Mouse (Mus musculus): Measurements from ENCODE around the gene Gsta2.
"Not testable (repeated sequence)": the region's sequence is repeated elsewhere in the genome, so short reads cannot be mapped to it uniquely, and the experiment has no call there.

The Gsta2 gene

GRCm38 (mm10) chr9:78355611-78356010 lies at the start of gene Gsta2:
TSS of gene Gsta2 (minus strand) at chr9:78355788.
- no peak for DNase-seq (ENCODE audit: low read depth, low spot score)

DNA sequence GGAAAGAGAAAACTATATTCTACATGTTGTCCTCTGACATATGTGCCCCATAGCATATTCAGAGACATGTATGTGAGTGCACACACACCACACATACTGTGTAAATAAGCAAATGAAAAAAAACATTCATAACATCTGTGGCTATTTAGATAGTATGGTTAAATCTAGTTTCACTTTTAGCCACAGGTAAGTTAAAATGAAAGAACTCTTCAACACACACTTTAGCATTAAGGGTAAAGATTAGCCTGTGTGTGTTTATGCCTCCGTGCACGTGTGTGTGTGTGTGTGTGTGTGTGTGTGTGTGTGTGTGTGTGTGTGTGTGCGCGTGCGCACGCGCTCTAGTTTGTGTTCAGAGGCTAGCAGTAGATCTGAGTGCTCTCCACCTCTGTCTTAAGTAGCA lies 46.0 kb upstream of the Gsta2 start:
- no peak for DNase-seq (ENCODE audit: low read depth, low spot score)

- no peak for DNase-seq (ENCODE audit: low read depth, low spot score)
Measured at GRCm38 (mm10) chr9:78400570-78400969, 45.0 kb upstream of the Gsta2 start.

DNA sequence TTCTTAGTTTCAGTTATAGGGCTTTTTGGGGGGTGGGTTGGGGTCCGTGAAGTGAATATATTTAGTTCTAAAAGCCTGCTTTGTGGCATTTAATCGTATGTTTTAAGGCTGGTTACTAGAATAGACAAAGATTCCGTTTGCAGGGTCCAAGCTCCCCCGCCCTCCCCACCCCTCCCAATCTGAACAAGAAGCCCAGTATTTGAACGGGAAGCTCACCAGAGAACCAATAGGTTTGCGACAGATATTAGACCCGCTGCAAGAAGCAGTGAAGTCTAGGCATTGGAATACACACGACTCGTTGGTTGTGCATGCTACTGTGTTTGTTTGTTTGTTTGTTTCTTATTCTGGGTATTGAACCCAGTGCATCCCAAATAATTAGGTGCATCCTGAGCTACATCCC lies 40.9 kb upstream of the Gsta2 start:
- DNase-seq (ENCODE audit: low read depth, low spot score), result no peak

GRCm38 (mm10) chr9:78395630-78396351 lies 40.2 kb upstream of the Gsta2 start, which contains the start of gene Ddx43:
TSS of gene Ddx43 (plus strand) at chr9:78395777.
- peak; percentile 75 for DNase-seq (ENCODE audit: low read depth, low spot score)

DNA sequence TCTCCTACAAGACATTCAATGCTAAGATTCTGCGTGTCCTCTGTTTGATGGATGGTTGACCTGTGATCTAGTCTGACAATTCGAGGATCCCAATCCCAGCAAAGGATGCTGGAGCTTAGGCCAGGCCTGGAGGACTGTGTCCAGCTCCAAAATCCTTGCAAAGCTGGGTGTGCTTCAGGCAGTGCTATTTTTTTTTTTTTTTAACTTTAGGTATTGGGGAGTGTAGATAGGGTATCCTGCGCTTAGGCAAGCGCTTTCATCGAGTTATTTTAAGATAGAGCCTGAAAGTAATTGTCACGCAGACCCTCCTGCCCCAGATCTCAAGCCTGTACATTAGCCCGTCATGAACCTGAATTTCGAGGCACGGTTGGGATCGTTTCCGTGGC lies 39.6 kb upstream of the Gsta2 start:
- no peak for DNase-seq (ENCODE audit: low read depth, low spot score)

GRCm38 (mm10) chr9:78394602-78395001 lies 39.0 kb upstream of the Gsta2 start:
- DNase-seq (ENCODE audit: low read depth, low spot score), result no peak

- no peak for DNase-seq (ENCODE audit: low read depth, low spot score)
Measured at GRCm38 (mm10) chr9:78393741-78394140, 38.2 kb upstream of the Gsta2 start.

DNA sequence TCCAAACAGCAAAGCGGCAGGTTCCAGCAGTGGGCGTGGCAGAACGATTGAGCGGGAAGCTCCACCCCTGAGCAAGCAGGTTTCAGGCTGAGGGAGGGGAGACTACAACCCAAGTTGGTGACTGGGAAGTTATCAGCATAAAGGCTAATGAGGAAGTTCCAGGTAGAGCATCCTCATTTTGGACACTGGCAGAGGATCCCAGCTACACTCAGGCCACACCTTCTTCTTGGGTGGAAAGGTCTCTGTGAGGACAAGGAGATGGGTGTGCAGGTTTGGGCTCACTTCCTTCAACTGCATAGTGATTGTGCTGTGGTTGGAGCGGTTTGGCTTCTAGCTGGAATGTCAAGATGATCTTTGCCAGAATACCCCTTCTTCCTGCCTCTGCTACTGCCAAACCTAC lies 34.4 kb upstream of the Gsta2 start:
- DNase-seq (ENCODE audit: low read depth, low spot score), result no peak

GRCm38 (mm10) chr9:78386947-78387346 lies 31.4 kb upstream of the Gsta2 start:
- DNase-seq (ENCODE audit: low read depth, low spot score), result no peak

- DNase-seq (ENCODE audit: low read depth, low spot score), result no peak
Measured at GRCm38 (mm10) chr9:78385893-78386292, 30.3 kb upstream of the Gsta2 start.

DNA sequence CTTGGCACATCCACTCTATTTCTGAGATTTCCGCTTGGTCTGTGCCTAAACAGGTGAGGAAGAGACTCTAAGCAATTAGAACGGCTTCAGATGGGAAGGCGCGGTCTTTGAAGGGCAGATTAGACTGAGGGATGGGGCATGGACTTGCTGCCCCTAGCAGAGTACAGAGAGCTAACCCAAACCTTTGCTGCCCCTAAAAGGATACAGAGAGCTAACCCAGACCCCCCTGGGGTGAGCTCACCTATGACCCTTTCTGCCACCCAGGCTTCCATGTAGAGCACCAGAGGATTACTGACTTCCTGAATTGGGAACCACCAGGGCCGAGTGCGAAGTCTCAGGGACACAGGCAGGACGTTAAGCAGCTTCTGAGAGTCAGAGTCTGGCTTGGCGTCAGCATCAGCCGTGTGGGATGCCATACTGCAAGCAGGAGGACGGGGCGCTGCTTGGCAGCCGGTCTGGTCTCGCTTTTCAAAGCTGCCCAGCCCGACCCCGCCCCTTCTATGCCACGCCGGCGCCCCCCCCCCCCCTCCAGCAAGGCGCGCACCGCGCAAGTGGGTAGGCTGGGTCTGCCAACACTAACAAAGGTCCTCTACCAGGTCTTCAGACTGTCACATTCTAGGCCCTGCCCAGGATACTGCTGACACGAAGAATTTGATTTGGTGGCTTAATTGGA lies 22.7 kb upstream of the Gsta2 start, which contains the start of gene Ooep:
TSS of gene Ooep (minus strand) at position 613 of the 673 bp plus-strand sequence.
- DNase-seq (ENCODE audit: low read depth, low spot score), result peak; percentile 28

GRCm38 (mm10) chr9:78377546-78377945 lies 22.0 kb upstream of the Gsta2 start:
- DNase-seq (ENCODE audit: low read depth, low spot score), result no peak

- no peak for DNase-seq (ENCODE audit: low read depth, low spot score)
Measured at GRCm38 (mm10) chr9:78375486-78375885, 19.9 kb upstream of the Gsta2 start.

DNA sequence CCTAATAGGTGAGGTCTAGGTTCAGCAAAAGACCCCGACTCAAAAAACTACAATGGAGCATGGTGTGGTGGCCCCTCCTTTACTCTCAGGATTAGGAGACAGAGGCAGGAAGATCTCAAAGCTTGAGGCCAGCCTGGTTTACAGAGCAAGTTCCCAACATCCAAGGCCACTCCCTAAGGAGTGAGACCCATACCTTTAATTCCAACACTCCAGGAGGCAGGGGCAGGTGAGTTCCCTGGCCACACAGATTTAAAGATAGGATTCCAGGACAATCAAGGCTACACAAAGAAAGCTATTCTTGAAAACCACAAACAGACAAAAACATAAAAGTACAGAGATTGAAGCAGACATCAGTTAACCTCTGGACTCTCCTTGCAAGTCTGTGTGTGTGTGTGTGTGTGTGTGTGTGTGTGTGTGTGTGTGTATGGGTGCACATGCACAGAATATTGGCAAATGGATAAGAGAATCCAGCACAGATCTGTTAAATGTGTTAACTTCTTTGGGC lies 19.3 kb upstream of the Gsta2 start:
- no peak for DNase-seq (ENCODE audit: low read depth, low spot score)

GRCm38 (mm10) chr9:78374397-78374796 lies 18.8 kb upstream of the Gsta2 start:
- no peak for DNase-seq (ENCODE audit: low read depth, low spot score)

DNA sequence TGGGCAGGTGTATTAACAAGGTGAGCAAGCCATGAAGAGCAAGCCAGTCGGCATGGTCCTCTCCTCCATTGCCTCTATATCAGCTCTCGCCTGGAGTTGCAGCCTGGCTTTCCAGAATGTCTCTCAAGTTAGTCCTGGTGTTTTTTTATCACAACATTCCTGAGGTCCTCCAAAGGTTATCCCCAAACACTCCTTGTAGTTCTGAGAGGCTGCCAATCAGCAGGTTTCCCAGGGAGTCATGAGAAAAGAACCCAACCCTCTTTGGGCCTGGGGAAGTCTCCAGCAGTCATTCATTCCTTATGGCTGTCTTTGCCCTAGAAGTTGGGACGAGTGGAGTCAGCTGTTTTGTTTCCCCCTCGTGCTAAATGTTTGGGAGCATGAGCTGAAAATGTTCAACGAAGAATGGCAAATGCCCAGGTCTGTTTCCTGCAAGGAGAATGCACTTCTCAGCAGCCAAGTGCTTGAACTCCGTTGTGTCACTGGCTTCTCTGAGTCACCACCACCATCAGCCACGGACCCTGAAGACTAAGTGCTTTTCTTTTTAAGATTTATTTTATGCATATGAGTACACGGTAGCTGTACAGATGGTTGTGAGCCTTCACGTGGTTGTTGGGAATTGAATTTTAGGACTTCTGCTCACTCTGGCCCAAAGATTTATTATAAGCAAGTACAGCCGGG lies 17.4 kb upstream of the Gsta2 start:
- no peak for DNase-seq (ENCODE audit: low read depth, low spot score)

DNA sequence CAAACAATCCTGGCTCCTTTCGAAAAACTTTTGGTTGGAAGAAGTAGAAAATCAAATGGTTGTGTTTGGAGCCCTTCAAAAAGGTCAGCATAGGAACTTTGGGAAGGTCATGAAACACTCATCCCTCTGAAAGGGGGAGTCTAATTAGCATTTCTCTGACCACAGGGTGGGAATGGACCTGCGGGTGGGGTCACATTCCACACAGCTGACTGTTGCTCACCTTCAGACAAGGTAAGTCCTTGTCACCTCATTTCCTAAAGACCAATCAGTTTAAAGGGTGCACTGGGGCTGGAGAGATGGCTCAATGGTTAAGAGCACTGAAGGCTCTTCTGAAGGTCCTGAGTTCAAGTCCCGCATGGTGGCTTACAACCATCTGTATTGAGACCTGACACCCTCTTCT lies 15.9 kb upstream of the Gsta2 start:
- DNase-seq (ENCODE audit: low read depth, low spot score), result no peak

DNA sequence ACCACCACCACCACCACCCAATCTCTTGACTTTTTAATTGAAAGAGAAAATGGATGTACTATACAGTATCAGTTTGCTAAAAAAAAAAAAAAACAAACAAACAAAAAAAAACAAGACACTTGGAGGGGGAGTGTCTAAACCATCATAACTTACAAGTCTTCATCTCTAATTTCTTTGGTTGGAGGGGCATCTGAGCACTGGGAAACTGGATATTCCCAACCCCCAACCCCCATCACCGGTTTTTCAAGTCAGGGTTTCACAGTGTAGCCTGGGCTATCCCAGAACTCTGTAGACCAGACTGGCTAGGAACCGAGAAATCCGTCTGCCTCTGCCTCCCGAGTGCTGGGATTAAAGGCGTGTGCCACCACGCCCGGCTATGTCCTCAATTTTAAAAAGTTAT lies 14.2 kb upstream of the Gsta2 start:
- DNase-seq (ENCODE audit: low read depth, low spot score), result no peak

DNA sequence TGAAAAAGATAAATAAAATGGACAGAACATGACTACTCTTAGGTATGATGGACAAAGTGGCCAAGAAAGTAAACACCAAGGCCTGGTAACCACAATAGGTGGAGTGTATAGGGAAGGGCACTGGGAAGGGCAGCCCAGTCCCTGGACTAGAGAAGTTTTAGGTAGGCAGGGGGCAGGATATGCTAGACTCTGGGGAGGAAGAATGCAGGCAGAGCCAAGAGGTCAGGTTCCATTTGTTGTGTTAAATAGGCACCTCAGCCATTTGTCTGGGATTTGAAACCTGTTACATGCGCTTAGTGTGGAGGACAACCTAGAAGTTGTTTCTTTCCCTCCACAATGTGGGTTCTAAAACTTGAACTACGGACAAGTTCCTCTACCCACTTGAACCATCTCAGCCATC lies 13.8 kb upstream of the Gsta2 start:
- no peak for DNase-seq (ENCODE audit: low read depth, low spot score)

GRCm38 (mm10) chr9:78368671-78369293 lies 13.2 kb upstream of the Gsta2 start:
- DNase-seq (ENCODE audit: low read depth, low spot score), result no peak

DNA sequence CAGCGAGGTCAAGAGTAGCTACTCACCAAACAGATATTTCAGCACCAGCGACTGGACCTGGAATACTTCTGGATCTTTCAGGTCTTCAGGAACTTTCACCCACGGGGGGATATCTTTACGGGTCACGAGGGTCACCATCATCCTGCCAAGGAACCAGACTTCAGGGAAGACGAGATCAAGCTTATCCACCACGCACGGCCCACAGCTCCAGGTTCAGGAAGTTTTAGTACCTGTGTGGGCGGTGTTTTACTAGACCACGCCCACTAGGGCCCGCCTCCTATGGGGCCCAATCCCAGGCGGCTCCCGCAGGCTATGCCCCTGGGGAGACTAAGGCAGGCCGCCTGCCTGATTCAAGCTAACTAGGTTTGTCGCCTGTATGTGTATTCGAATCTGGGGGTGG lies 12.4 kb upstream of the Gsta2 start, which contains the start of gene Dppa5a:
TSS of gene Dppa5a (minus strand) at position 219 of the 400 bp plus-strand sequence.
- DNase-seq (ENCODE audit: low read depth, low spot score), result not testable (repeated sequence)

All from mesoderm, embryonic 11.5 days (tissue).